Mouse (Mus musculus): ENCODE results near the gene Akt3. TPM values are rescaled to one million over a fixed set of nuclear protein-coding genes. Genes with fewer than 3 reads are reported as not detected.

The Akt3 gene
- total RNA-seq, 2 experiments from 2014 or later: 248 to 255 TPM

Other genes with a start within 250 kb of the Akt3 start
- gene Zbtb18, start 184.1 kb upstream of the Akt3 start, total RNA-seq (2021): 100 to 1,000 TPM; 397 to 428 TPM